Mouse (Mus musculus) Patski (cell line): ENCODE measurements around the gene Fam13c. TPM values are rescaled to one million over a fixed set of nuclear protein-coding genes. Genes with fewer than 3 reads are reported as not detected.

Experiments used
- ATAC-seq: fragments of 100-300 bp; one replicate; pipeline ENCODE4 v1.8.0; 2021
- CTCF ChIA-PET: fragments of 350-600 bp; sonication (Branson Sonifier 250); formaldehyde crosslinking; loops from one replicate; lab custom pipeline; 2022; ENCODE audit warnings: inconsistent platforms; lab: Charles Lee
- POLR2A ChIA-PET: fragments of 350-600 bp; sonication (Branson Sonifier 250); formaldehyde crosslinking; loops from one replicate; lab custom pipeline; 2022; ENCODE audit warnings: antibody characterized with exemption, inconsistent platforms; lab: Charles Lee
- DNase-seq: peaks from one replicate; pipeline ENCODE4 v3.0.0-alpha.2; 2011; ENCODE audit warnings: low read depth, low spot score
- H3K27me3 ChIP-seq: fragments of 371-371 bp; one replicate; pipeline ENCODE4 v1.5.1; 2021
- CTCF ChIP-seq: fragments of 100-300 bp; IDR thresholded peaks from one replicate; pipeline ENCODE4 v1.5.1; 2021
- in situ Hi-C: fragments of 300-500 bp; cut with MboI; formaldehyde crosslinking; loops from 3 replicates; pipeline ENCODE4 v1.11.1; 2018; ENCODE audit warnings: low pct_unique_long_range_greater_than_20kb, mixed read lengths
- polyA plus RNA-seq: library from polyadenylated mRNA; unstranded; gene quantifications from one replicate; pipeline ENCODE4 v1.2.3, GENCODE M21; 2021

Fam13c gene
- polyA plus RNA-seq, 1 experiment from 2014 or later = 9.2 TPM

GRCm38 (mm10) chr10:70598081-70598515, 157.8 kb downstream of the Fam13c start:
- in situ Hi-C loops = loop anchor here (25.0 kb wide), 1 partner anchor 614 kb away; no protein-coding TSS in a partner anchor
- peak; percentile 38 for ATAC-seq
- TF ChIP-seq CTCF = no peak
- no peak for DNase-seq
- peaks cover 9% of the 10 kb centered on the region for H3K27me3 ChIP-seq
- ChIA-PET CTCF (interaction anchor here (1.0 to 6.8 kb wide), 3 partner anchors 14 to 217 kb away, joined by 3 to 38 read pairs (median 4); no protein-coding TSS in a partner anchor), POLR2A (interaction anchor here (1.7 kb wide), 1 partner anchor 45 kb away, joined by 3 read pairs; no protein-coding TSS in a partner anchor)

- DNase-seq (no peak), ATAC-seq (peak; percentile 44)
- in situ Hi-C loops = loop anchor here (25.0 kb wide), 1 partner anchor 614 kb away; no protein-coding TSS in a partner anchor
- POLR2A ChIA-PET = interaction anchor here (1.1 to 1.7 kb wide), 2 partner anchors 37 to 44 kb away, joined by 3 read pairs; no protein-coding TSS in a partner anchor
- H3K27me3 ChIP-seq = peaks cover 9% of the 10 kb centered on the region
- TF ChIP-seq CTCF = no peak
- CTCF ChIA-PET = interaction anchor here (1.0 to 6.8 kb wide), 2 partner anchors 14 to 216 kb away, joined by 3 to 38 read pairs; no protein-coding TSS in a partner anchor
Observed at GRCm38 (mm10) chr10:70598516-70599125, 158.3 kb downstream of the Fam13c start.

- H3K27me3 ChIP-seq = peaks cover 9% of the 10 kb centered on the region
- DNase-seq = no peak
- ChIA-PET POLR2A (interaction anchor here (1.1 to 1.7 kb wide), 2 partner anchors 36 to 44 kb away, joined by 3 read pairs; no protein-coding TSS in a partner anchor), CTCF (interaction anchor here (1.0 kb wide), 1 partner anchor 15 kb away, joined by 3 read pairs; no protein-coding TSS in a partner anchor)
- ATAC-seq = peak; percentile 66
- in situ Hi-C loops = loop anchor here (25.0 kb wide), 1 partner anchor 613 kb away; no protein-coding TSS in a partner anchor
- TF ChIP-seq CTCF = no peak
Observed at GRCm38 (mm10) chr10:70599126-70599924, 159.0 kb downstream of the Fam13c start.

- DNase-seq (no peak), ATAC-seq (no peak)
- ChIA-PET CTCF (no interaction called here), POLR2A (no interaction called here)
- in situ Hi-C loops = loop anchor here (25.0 kb wide), 1 partner anchor 612 kb away; no protein-coding TSS in a partner anchor
- peaks cover 9% of the 10 kb centered on the region for H3K27me3 ChIP-seq
- no peak for TF ChIP-seq CTCF
Observed at GRCm38 (mm10) chr10:70599925-70600305, 159.6 kb downstream of the Fam13c start.

Other genes with a start within 250 kb of the Fam13c start
- not detected for gene Mrln, start 235.8 kb upstream of the Fam13c start, polyA plus RNA-seq
- gene Slc16a9, start 195.4 kb upstream of the Fam13c start, polyA plus RNA-seq = 0.42 TPM
- gene Phyhipl, start 215.5 kb downstream of the Fam13c start, polyA plus RNA-seq = 36.7 TPM